Mouse (Mus musculus) testis, adult 2 months (tissue): ENCODE measurements around the gene Ube2e1. TPM values are rescaled to one million over a fixed set of nuclear protein-coding genes. Genes with fewer than 3 reads are reported as not detected.

Experiments
- H3K27ac ChIP-seq: fragments of 200-500 bp; 2 replicates; pipeline ENCODE4 v1.5.1; 2012; ENCODE audit warnings: low read depth, low read length; ENCODE audit not compliant: control insufficient read depth, insufficient read depth
- H3K27me3 ChIP-seq: fragments of 200-500 bp; 2 replicates; pipeline ENCODE4 v1.6.1; 2012; ENCODE audit warnings: mild to moderate bottlenecking, low read length, moderate library complexity; ENCODE audit not compliant: control insufficient read depth, insufficient read depth
- H3K36me3 ChIP-seq: fragments of 200-500 bp; 2 replicates; pipeline ENCODE4 v1.6.1; 2012; ENCODE audit warnings: mild to moderate bottlenecking, low read length; ENCODE audit not compliant: control insufficient read depth, insufficient read depth
- H3K4me1 ChIP-seq: fragments of 200-500 bp; 2 replicates; pipeline ENCODE4 v1.6.1; 2012; ENCODE audit warnings: low read length; ENCODE audit not compliant: control insufficient read depth, insufficient read depth
- H3K4me3 ChIP-seq: fragments of 200-500 bp; 2 replicates; pipeline ENCODE4 v1.5.1; 2012; ENCODE audit warnings: low read depth, mild to moderate bottlenecking, low read length, moderate library complexity, mixed read lengths; ENCODE audit not compliant: control insufficient read depth
- CTCF ChIP-seq: fragments of 200-500 bp; IDR thresholded peaks from 2 replicates; pipeline ENCODE4 v1.5.1; 2012; ENCODE audit warnings: low read depth, mild to moderate bottlenecking, inconsistent platforms, low read length, moderate library complexity; ENCODE audit not compliant: control insufficient read depth, insufficient read depth, insufficient replicate concordance
- POLR2A ChIP-seq: fragments of 200-500 bp; IDR thresholded peaks from 2 replicates; pipeline ENCODE4 v1.6.1; 2012; ENCODE audit warnings: low read depth, mild to moderate bottlenecking, inconsistent platforms, low read length, moderate library complexity; ENCODE audit not compliant: control insufficient read depth
- polyA plus RNA-seq: library from polyadenylated mRNA; depleted of rRNA; stranded (reverse); fragments of >200 nt; gene quantifications from 2 replicates; pipeline ENCODE4 v1.2.3, GENCODE M21; 2012

Ube2e1 gene
- polyA plus RNA-seq, 1 experiment, result 27.3 TPM

DNA sequence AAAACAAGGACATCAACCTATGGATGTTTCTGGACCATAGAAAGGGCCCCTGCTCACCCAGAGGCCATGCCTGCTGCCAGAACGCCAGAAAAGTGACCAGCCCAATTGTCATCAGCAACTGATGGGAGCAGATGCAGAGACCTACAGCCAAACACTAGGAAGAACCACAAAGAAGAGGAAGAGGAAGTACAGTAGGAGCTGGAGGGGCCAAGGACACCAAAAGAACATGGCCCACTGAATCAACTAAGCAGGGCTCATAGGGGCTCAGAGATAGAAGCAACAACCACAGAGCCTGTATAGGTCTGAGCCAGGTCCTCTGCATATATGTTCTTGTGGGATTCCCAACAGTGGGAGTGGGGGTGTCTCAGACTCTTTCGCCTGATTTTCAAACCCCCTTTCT lies 34.2 kb downstream of the Ube2e1 start:
- no peak for TF ChIP-seq POLR2A
- TF ChIP-seq CTCF, result no peak
- no peak overlapping the region for H3K27ac ChIP-seq
- no peaks in the 10 kb centered on the region for H3K4me1 ChIP-seq
- no peak overlapping the region for H3K4me3 ChIP-seq
- H3K36me3 ChIP-seq, result no peaks in the 10 kb centered on the region
- H3K27me3 ChIP-seq, result no peaks in the 10 kb centered on the region

DNA sequence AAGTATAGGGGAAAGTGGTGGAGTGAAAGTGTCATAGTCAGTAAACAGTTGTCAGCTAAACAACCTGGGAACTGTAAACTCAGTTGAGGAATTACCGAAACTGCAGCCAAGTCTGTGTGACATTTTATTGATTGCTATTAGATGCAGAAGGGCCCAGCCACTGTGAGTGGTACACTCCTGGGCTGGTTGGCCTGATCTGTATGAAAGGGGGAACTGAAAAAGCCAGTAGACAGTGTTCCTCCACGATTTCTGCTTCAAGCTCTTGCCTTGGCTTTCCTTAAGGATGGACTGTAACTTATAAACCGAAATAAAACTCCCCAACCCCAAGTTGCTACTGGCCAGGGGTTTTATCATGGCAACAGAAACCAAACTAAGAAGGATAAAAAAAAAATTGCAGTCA lies 39.1 kb downstream of the Ube2e1 start:
- H3K4me1 ChIP-seq, result no peaks in the 10 kb centered on the region
- TF ChIP-seq CTCF (no peak), POLR2A (no peak)
- no peak overlapping the region for H3K27ac ChIP-seq
- H3K36me3 ChIP-seq, result no peaks in the 10 kb centered on the region
- H3K27me3 ChIP-seq, result no peaks in the 10 kb centered on the region
- no peak overlapping the region for H3K4me3 ChIP-seq

DNA sequence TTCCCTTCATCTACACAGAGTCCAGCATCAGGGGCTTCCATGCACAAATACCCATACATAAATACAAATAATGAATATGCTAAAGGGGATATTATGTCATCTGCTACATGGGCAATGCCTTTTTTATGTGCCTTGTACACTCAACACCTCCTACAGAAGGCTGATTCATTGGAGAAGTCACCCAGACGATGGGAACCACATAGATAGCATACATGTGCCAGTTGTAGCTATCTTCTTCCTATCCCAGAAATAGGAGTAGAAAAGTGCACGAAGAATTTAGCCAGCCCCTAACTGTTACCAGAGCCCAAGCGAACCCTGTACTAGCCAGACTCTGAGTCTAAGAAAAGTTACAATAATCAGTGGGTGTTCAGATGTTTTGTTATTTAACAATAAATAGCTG lies 39.5 kb downstream of the Ube2e1 start:
- no peaks in the 10 kb centered on the region for H3K36me3 ChIP-seq
- TF ChIP-seq CTCF (no peak), POLR2A (no peak)
- H3K27ac ChIP-seq, result no peak overlapping the region
- H3K4me3 ChIP-seq, result no peak overlapping the region
- H3K27me3 ChIP-seq, result no peaks in the 10 kb centered on the region
- H3K4me1 ChIP-seq, result no peaks in the 10 kb centered on the region

DNA sequence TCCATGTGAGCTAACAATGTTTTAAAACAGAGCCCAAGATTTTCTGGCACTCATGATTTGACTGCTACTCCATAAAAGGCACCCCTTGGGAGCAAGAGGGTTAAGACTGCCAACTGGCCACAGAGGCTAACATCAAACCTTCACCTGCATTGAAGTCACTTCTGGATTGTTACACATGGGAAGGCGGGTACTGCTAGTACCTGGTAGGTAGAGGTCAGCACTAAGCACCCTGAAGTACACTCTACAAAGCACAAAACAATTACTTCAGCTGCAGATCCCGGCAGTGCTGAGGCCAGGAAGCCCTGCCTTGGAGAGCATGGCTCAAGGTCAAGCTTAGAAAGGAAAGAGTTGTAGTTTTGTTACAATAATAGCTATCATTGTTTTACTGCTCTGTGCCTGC lies 44.3 kb downstream of the Ube2e1 start:
- Histone ChIP-seq H3K4me1 (no peaks in the 10 kb centered on the region), H3K27ac (no peak overlapping the region)
- TF ChIP-seq CTCF (no peak), POLR2A (no peak)

DNA sequence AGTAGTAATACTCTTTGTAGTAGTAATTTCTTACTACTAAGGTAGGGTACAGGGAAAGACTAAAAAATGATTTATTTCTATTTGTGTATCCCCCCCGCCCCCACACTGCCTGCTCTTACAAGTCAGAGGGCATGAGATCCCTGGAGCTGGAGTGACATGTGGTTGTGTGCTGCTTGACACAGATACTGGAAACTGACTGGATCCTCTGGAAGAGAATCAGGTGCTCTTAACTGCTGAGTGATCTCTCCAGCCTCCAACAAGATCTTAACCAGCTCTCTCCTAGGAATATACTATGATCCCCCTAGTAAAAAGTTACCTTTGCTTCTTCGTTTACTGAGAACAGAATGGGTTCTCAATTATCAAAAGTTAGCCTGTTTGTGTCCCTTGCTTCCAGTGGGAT lies 45.2 kb downstream of the Ube2e1 start:
- Histone ChIP-seq H3K36me3 (no peaks in the 10 kb centered on the region), H3K4me3 (no peak overlapping the region), H3K4me1 (no peaks in the 10 kb centered on the region), H3K27ac (no peak overlapping the region), H3K27me3 (no peaks in the 10 kb centered on the region)
- TF ChIP-seq CTCF (no peak), POLR2A (no peak)

More for the DNA sequence above, 44.3 kb downstream of the Ube2e1 start:
- Histone ChIP-seq H3K27me3 (no peaks in the 10 kb centered on the region), H3K36me3 (no peaks in the 10 kb centered on the region), H3K4me3 (no peak overlapping the region)

DNA sequence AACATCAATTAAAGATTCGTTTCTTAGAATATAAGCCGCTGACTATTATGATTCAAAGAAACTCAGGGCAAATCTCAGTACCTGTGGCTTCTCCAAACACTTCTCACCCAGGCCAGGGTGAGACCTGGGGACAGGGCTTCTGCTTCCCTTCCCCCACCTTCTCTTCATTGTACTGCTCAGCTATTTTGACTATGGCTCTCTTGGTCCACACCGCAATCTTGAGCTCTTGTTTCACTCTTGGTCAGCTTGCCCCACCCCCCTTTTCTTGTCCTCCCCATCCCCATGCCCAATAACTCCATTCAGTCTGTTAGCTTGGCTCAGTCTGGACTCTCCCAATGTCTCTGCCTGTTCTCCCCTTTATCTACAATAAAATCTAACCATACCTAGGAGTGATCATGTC lies 46.2 kb downstream of the Ube2e1 start:
- no peaks in the 10 kb centered on the region for H3K36me3 ChIP-seq
- no peak overlapping the region for H3K27ac ChIP-seq
- TF ChIP-seq POLR2A, result no peak
- TF ChIP-seq CTCF, result no peak
- no peaks in the 10 kb centered on the region for H3K4me1 ChIP-seq
- H3K27me3 ChIP-seq, result no peaks in the 10 kb centered on the region
- no peak overlapping the region for H3K4me3 ChIP-seq

DNA sequence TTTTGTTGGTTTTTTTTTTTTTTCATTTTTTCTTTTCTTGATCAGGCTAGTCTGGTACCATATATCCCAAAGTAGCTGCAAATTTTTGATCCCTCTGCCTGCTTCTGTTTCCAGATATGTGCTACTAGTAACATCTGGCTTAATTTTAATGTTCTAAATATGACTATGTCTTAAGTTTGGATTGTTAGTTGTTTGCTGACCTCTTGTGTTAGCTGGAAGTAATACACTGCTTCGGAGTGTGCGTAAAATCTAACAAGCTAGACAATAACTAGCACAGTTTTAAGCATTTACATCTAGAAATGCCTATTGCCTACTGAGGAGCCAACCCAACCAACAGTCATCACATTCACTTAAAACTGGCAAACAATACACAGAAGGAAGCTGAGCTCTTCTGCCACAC lies 47.1 kb downstream of the Ube2e1 start:
- TF ChIP-seq CTCF, result no peak
- no peak for TF ChIP-seq POLR2A
- no peak overlapping the region for H3K27ac ChIP-seq
- H3K4me1 ChIP-seq, result no peaks in the 10 kb centered on the region
- H3K27me3 ChIP-seq, result no peaks in the 10 kb centered on the region
- no peak overlapping the region for H3K4me3 ChIP-seq
- no peaks in the 10 kb centered on the region; the same call in 1 of the 2 replicates for H3K36me3 ChIP-seq

DNA sequence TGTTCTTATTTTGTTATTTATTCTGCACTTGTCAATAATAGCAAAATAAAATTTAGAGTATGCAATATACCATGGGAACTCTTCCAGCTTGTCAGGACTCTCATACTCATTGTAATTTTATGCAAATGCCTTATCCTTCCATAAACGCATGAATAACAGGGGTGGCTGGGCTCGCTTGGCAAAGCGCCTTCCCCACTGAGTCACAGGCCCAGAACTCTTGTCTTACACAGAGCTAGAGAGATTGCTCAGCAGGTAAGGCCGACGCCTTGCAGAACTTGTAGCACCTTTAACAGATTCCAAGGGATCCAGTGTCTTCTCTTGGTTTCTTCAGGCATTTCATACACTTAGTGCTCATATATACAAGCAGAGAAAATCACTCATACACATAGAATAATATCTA lies 51.3 kb downstream of the Ube2e1 start:
- no peak for TF ChIP-seq POLR2A
- Histone ChIP-seq H3K27me3 (no peaks in the 10 kb centered on the region), H3K36me3 (peaks cover 2% of the 10 kb centered on the region), H3K4me3 (no peak overlapping the region), H3K4me1 (no peaks in the 10 kb centered on the region), H3K27ac (no peak overlapping the region)
